Mouse (Mus musculus) megakaryocyte, adult 5-6 weeks (primary cell): ENCODE measurements around the gene Zik1. TPM values are rescaled to one million over a fixed set of nuclear protein-coding genes. Genes with fewer than 3 reads are reported as not detected.

ENCODE experiments used
- ATAC-seq: 2 replicates; pipeline ENCODE4 v1.8.0; 2016; ENCODE audit warnings: mild to moderate bottlenecking, inconsistent platforms; ENCODE audit not compliant: poor library complexity, severe bottlenecking
- total RNA-seq, 2 experiments: library from RNA; stranded (forward) in 1 of 2; stranded (reverse) in 1 of 2; fragments of 153-499, 151-499 nt in 1 of 2; fragments of 221-1000, 200-1000 nt in 1 of 2; gene quantifications; 2 replicates each; pipeline versions ENCODE4 v1.2.3 to v1.2.4; 2015 to 2017

Gene Zik1
- 0.82 and 1.5 TPM in 2 replicates for total RNA-seq (2015)
- total RNA-seq (2017) = 0.55 and 0.81 TPM in 2 replicates

DNA sequence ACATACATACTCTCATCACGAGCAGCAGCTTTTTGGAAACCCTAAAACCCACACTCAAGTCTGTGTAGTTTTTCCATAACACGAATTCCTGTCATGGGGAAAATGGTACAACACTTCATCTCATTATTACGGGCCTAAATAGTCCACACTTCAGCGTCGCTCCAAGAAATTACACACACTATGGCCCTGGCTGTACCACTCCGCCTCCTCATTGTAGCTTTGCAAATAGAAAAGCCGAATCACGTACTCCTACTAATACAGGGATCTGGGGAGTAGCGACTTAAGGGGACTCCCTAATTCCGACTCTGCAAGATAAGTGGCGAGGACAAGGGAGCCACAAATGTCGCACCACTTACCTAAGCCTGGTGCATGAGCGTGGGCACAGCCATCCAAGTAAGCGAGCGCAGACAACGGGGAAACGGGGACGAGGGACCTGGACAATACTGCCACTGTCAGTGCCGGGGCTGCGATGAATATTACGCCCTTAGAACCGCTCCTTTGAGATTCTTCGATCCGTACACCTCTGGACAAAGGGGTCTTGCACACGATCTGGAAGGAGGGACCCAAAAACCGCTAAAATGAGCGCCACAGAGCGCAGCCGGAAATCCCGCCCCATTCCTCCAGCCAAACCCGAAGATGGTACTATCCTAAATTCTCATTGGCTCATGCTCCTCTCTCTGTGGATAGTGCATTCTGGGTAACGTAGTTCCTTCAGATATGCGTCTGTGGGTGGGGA, at the start of gene Zik1:
Gene Zik1 (minus strand): TSS at position 609 of the 736 bp plus-strand sequence.
- ATAC-seq = peak; percentile 93

DNA sequence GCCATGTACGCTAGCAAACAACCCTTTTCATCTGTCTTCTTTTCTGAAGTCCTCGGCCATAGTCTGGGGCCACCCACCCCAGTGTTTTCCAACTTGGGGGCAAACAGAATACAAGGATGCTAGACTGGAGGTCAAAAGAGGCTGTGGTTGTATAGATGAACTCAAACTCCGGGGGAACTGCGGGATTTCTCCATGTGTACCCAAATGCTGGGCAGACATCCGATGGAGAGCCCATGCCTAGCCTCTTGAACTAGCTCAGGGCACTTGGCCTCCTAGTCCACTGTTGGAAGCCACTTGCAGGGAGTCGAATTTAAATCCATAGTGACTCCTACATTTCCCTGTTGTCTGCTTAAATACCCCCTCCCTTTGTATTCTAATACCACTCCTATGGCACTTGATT, 384 bp upstream of the Zik1 start:
- ATAC-seq = no peak

DNA sequence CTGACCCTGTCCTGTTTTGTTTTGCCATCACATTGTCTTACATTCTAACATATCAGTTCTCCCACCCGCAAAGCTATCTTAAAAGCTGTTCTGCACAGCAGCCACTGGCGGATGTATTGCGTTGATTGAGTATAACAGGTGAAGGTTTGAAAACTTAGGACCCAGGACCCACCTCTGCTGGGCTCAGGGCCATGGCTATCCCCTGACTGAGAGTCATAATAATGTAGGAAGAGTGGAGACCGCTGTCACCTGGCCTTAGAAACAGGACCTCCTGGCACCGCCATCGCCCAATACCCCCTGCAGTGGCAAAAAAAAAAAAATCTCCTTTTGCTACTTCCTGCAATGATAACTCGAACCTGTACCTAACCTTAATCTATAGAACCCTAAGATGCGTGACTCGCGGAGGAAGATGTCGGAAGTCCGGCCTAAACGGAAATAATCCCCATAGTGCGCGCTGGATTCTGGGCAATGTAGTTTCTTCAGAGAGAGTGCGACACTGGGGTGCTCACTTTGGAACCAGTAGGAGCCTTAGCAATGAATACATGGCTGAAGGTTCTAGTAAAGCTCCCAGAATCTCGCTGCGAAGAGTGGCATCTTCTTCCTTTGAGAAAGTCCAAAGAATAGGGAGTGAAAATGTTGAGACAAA, 14.5 kb downstream of the Zik1 start:
- no peak for ATAC-seq

DNA sequence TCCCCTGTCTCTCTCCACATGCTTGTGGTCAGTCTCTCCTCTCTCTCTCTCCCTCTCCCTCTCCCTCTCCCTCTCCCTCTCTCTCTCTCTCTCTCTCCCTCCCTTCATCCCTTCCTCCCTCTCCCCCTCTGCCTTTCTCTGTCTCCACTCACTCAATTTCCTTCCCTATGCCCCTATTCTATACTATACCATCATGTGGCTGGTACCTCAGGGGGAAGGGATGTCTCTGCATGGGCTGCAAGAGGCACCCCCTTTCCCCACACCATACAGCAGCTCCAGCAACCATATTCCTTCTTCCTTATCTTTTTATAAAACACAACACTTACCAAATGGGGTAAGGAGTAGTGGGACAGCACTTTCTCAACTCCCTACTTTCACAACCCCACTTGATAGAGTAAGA, 15.4 kb downstream of the Zik1 start:
- ATAC-seq = no peak

DNA sequence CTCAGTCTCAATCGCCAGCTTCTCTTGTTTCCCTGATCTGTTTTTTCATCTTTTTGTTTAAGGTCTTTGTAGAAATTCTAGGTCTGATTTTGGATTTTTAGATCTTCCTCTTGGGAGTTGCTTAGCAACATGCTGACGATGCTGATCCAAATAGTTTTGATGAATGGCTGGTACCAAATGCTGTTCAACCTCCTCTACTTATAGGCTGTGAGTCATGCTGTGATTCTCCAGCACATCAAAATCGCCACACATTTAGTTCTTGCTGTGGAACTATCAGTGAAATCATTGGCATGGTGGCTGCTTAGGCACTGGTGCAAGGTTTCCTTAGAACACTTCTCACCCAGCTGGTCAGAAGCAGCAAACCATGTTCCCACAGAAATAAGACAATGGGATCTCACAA, 37.0 kb downstream of the Zik1 start:
- ATAC-seq = no peak

DNA sequence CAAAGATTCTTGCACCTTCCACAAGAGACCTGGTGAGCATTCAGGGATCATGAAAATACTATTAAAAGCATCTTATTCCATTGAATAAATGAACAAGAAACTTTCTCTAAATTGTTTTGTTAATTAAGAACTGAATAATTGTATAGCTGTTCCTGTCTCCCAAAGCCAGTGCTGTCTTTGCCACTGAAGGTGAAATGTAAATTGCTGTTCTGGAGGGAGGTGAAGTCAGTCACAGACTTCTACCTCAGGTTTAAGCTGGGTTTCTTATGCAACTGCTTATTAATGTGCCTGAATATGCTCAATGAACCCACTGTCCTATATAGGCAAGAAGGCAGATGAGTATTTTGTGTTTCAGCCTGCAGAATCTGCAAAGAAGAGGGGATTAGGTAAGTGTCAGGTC, 52.2 kb downstream of the Zik1 start, which contains the start of gene Vmn1r67:
Gene Vmn1r67 (plus strand): TSS at position 301 of the 400 bp plus-strand sequence.
- no peak for ATAC-seq

Other genes starting within 250 kb of the Zik1 start
- not detected in 2 replicates for gene Vmn1r66, start 217.4 kb downstream of the Zik1 start, total RNA-seq (2015)
- not detected in 2 replicates for gene Vmn1r66, start 217.4 kb downstream of the Zik1 start, total RNA-seq (2017)
- gene Vmn1r67, start 52.1 kb downstream of the Zik1 start, total RNA-seq (2015) = not detected in 2 replicates
- gene Vmn1r67, start 52.1 kb downstream of the Zik1 start, total RNA-seq (2017) = not detected in 2 replicates
- not detected in 2 replicates for gene Vmn1r68, start 63.1 kb upstream of the Zik1 start, total RNA-seq (2015)
- gene Vmn1r68, start 63.1 kb upstream of the Zik1 start, total RNA-seq (2017) = not detected in 2 replicates
- not detected in 2 replicates for gene Vmn1r69, start 118.3 kb upstream of the Zik1 start, total RNA-seq (2015)
- not detected in 2 replicates for gene Vmn1r69, start 118.3 kb upstream of the Zik1 start, total RNA-seq (2017)
- not detected in 2 replicates for gene Vmn1r70, start 136.1 kb upstream of the Zik1 start, total RNA-seq (2015)
- not detected in 2 replicates for gene Vmn1r70, start 136.1 kb upstream of the Zik1 start, total RNA-seq (2017)
- not detected in 2 replicates for gene Nlrp4b, start 192.4 kb upstream of the Zik1 start, total RNA-seq (2015)
- gene Nlrp4b, start 192.4 kb upstream of the Zik1 start, total RNA-seq (2017) = not detected in 2 replicates